Mouse (Mus musculus) heart, embryonic 16.5 days (tissue): ENCODE measurements around the gene Zfp423. TPM values are rescaled to one million over a fixed set of nuclear protein-coding genes. Genes with fewer than 3 reads are reported as not detected.

ENCODE experiments used
- ATAC-seq: fragments of 200-750 bp; cut with Nextera tagmentation; replicated peaks from 2 replicates; pipeline ENCODE4 v1.8.0; 2017; ENCODE audit warnings: moderate number of reproducible peaks; ENCODE audit not compliant: insufficient read depth, low FRiP score; ENCODE audit errors: extremely low read depth
- H3K27ac ChIP-seq: fragments of 300-500 bp; sonication (generic); 2 replicates; pipeline ENCODE4 v1.5.1; 2014; ENCODE audit warnings: mild to moderate bottlenecking, low read length, control low read depth, moderate library complexity
- H3K27me3 ChIP-seq: fragments of 300-500 bp; sonication (generic); 2 replicates; pipeline ENCODE4 v1.6.1; 2014; ENCODE audit warnings: low read length, mixed read lengths; ENCODE audit not compliant: control insufficient read depth, insufficient read depth
- H3K36me3 ChIP-seq: fragments of 300-500 bp; sonication (generic); 2 replicates; pipeline ENCODE4 v1.6.1; 2014; ENCODE audit not compliant: control insufficient read depth, insufficient read depth
- H3K4me1 ChIP-seq: fragments of 300-500 bp; sonication (generic); 2 replicates; pipeline ENCODE4 v1.6.1; 2014; ENCODE audit warnings: low read length, mixed read lengths; ENCODE audit not compliant: control insufficient read depth, insufficient read depth
- H3K4me2 ChIP-seq: fragments of 300-500 bp; sonication (generic); 2 replicates; pipeline ENCODE4 v1.6.1; 2014; ENCODE audit warnings: low read depth, mild to moderate bottlenecking, control low read depth, low read length
- H3K4me3 ChIP-seq: fragments of 300-500 bp; sonication (generic); 2 replicates; pipeline ENCODE4 v1.5.1; 2014; ENCODE audit warnings: mild to moderate bottlenecking, control low read depth, low read length
- H3K9ac ChIP-seq: fragments of 300-500 bp; sonication (generic); 2 replicates; pipeline ENCODE4 v1.6.1; 2014; ENCODE audit warnings: low read length, control low read depth
- H3K9me3 ChIP-seq: fragments of 300-500 bp; sonication (generic); replicated peaks from 2 replicates; pipeline ENCODE4 v1.6.1; 2016; ENCODE audit warnings: low read length; ENCODE audit not compliant: control insufficient read depth
- WGBS: fragments of 180-500 bp; shearing (Covaris S2); extraction: QIAGEN DNeasy Blood & Tissue Kit; methylation state at CpG from one replicate; pipeline ENCODE4 v1.1.7; 2014; 5-methylcytosine and 5-hydroxymethylcytosine counted together
- polyA plus RNA-seq: library from polyadenylated mRNA; unstranded; fragments of >200 nt; fragmentation: Nextera tagmentation; extraction: Ambion mirVana; gene quantifications from 2 replicates; pipeline ENCODE4 v1.2.1, GENCODE M21; 2015

Zfp423 gene
- polyA plus RNA-seq, 1 experiment from 2014 or later = 3.1 TPM

DNA sequence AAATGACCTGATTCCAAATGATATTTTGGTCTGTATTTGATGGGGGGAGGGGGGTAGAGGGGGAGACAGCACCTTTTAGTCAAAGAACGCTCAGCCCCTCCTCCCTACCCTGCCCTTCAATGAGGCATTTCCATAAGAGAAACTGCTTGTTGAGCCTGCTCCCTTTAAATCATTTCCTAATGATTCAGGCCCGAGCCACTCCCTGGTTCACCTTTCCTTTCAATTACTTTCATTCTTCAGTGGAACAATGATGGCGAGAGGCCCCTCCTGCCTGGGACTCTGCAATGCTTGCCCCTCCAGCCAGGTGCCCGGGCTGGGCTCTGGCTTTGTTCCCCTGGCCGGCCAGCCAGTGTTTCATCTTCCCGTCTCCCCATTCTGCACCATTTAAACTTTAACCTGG lies 329.7 kb downstream of the Zfp423 start:
- H3K4me1 ChIP-seq = no peaks in the 10 kb centered on the region
- no peak for ATAC-seq
- H3K4me3 ChIP-seq = no peak overlapping the region
- H3K27ac ChIP-seq = no peak overlapping the region
- 53% methylated on average over 6 of the region's 6 CpGs for WGBS
- no peaks in the 10 kb centered on the region; the same call in 1 of the 2 replicates for H3K27me3 ChIP-seq
- H3K4me2 ChIP-seq = no peak overlapping the region
- H3K9me3 ChIP-seq = no peaks in the 10 kb centered on the region
- no peaks in the 10 kb centered on the region for H3K36me3 ChIP-seq
- no peak overlapping the region for H3K9ac ChIP-seq

DNA sequence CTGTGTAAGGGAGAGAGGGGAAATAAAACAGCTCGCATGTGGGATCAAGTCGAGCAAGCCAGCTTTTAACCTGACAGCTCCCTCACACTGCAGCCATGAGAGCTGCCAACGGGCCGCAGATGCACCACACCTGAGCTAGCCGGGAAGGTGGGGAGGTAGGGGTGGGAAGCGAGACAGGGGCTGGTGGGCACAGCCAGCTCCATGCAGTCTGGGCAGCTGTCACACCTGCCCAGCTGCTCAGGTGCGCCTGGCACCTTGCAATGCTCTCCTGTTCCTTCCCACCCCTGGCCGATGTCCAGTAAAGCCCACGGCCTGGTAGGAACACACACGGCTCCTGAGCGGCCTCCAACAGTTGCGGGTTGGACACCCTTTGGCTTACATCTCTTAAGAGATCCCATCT lies 338.2 kb downstream of the Zfp423 start:
- Histone ChIP-seq H3K27ac (no peak overlapping the region), H3K36me3 (no peaks in the 10 kb centered on the region), H3K4me3 (no peak overlapping the region), H3K9me3 (no peaks in the 10 kb centered on the region), H3K4me1 (peaks cover 3% of the 10 kb centered on the region; the same call in 1 of the 2 replicates), H3K9ac (no peak overlapping the region), H3K4me2 (no peak overlapping the region), H3K27me3 (peaks cover 4% of the 10 kb centered on the region; the same call in 1 of the 2 replicates)
- ATAC-seq = no peak
- 83% methylated on average over 11 of the region's 12 CpGs for WGBS

DNA sequence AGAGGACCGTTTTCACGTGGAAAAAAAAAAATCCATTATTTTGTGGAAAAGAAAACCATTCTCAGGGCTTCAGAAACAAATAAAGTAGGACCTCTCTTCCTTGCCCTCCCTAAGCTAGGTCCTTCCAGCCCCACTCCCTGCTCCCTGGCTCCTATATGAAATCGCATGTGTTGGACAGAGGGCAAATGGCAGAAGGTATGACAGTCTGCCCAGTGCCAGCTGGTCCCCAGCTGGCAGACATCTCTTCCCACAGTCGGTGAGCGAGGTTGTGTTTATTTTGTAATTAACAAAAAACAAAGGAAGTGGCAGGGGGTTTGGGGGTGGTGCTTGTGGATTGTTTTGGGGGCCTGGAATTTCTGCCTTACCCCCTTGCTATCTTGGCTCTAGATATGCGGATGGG lies 339.2 kb downstream of the Zfp423 start:
- 70% methylated on average over 6 of the region's 6 CpGs for WGBS
- H3K36me3 ChIP-seq = no peaks in the 10 kb centered on the region
- H3K4me3 ChIP-seq = no peak overlapping the region
- H3K27me3 ChIP-seq = peaks cover 8% of the 10 kb centered on the region
- peaks cover 3% of the 10 kb centered on the region; the same call in 1 of the 2 replicates for H3K4me1 ChIP-seq
- H3K4me2 ChIP-seq = no peak overlapping the region
- ATAC-seq = no peak
- H3K9me3 ChIP-seq = no peaks in the 10 kb centered on the region
- H3K27ac ChIP-seq = no peak overlapping the region
- H3K9ac ChIP-seq = no peak overlapping the region

DNA sequence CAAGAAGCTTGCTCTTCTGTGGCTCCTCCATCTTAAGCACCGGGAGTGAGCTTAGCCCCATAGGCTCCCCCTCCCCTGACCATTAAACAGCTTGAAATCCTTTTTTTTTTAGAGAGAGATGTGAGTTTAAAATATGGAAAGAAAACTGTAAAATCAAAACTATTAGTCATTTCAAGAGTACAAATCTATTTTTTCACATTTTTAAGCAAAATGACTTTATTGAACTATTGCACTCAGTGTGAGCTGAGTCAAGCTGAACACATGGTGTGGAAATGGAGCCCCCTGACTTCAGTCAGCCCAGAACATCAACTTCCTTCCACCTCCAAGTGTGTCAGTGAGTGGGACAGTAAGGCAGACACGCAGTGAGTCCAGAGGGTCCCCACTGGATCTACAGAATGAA lies 339.9 kb downstream of the Zfp423 start:
- no peak overlapping the region for H3K4me3 ChIP-seq
- WGBS = 70% methylated on average over 2 of the region's 2 CpGs
- no peak overlapping the region for H3K27ac ChIP-seq
- H3K36me3 ChIP-seq = no peaks in the 10 kb centered on the region
- H3K4me2 ChIP-seq = no peak overlapping the region
- peaks cover 3% of the 10 kb centered on the region; the same call in 1 of the 2 replicates for H3K4me1 ChIP-seq
- no peak overlapping the region for H3K9ac ChIP-seq
- no peak for ATAC-seq
- H3K9me3 ChIP-seq = no peaks in the 10 kb centered on the region
- H3K27me3 ChIP-seq = peaks cover 8% of the 10 kb centered on the region

- H3K36me3 ChIP-seq = no peaks in the 10 kb centered on the region
- no peak overlapping the region for H3K27ac ChIP-seq
- no peaks in the 10 kb centered on the region for H3K9me3 ChIP-seq
- ATAC-seq = no peak
- no peak overlapping the region for H3K9ac ChIP-seq
- peaks cover 3% of the 10 kb centered on the region; the same call in 1 of the 2 replicates for H3K4me1 ChIP-seq
- no peak overlapping the region for H3K4me3 ChIP-seq
- 31% methylated on average over 7 of the region's 7 CpGs for WGBS
- H3K4me2 ChIP-seq = no peak overlapping the region
- H3K27me3 ChIP-seq = peaks cover 8% of the 10 kb centered on the region
Measured at GRCm38 (mm10) chr8:87619118-87619517, 340.3 kb downstream of the Zfp423 start.

GRCm38 (mm10) chr8:87613701-87614100 lies 345.7 kb downstream of the Zfp423 start:
- WGBS = 88% methylated on average over 1 of the region's 1 CpGs
- Histone ChIP-seq H3K4me3 (no peak overlapping the region), H3K9ac (no peak overlapping the region), H3K9me3 (no peaks in the 10 kb centered on the region), H3K27ac (no peak overlapping the region), H3K27me3 (peaks cover 12% of the 10 kb centered on the region), H3K4me1 (no peaks in the 10 kb centered on the region), H3K36me3 (no peaks in the 10 kb centered on the region), H3K4me2 (no peak overlapping the region)
- no peak for ATAC-seq

Other genes with a start within 250 kb of the Zfp423 start
- gene Cnep1r1, start 159.2 kb upstream of the Zfp423 start, polyA plus RNA-seq = 38.9 and 47.4 TPM in 2 replicates
- 27.8 and 32.8 TPM in 2 replicates for gene Heatr3, start 178.3 kb upstream of the Zfp423 start, polyA plus RNA-seq
- 5.5 and 6.3 TPM in 2 replicates for gene Tent4b, start 239.6 kb upstream of the Zfp423 start, polyA plus RNA-seq